Mouse (Mus musculus) neural tube, embryonic 12.5 days (tissue): Measurements from ENCODE around the gene Ppfia3. TPM values are rescaled to one million over a fixed set of nuclear protein-coding genes. Genes with fewer than 3 reads are reported as not detected.

Experiments
- ATAC-seq: fragments of 200-750 bp; cut with Nextera tagmentation; 2 replicates; pipeline ENCODE4 v1.8.0; 2017; ENCODE audit warnings: low read depth, mild to moderate bottlenecking, moderate TSS enrichment, moderate library complexity; ENCODE audit not compliant: low FRiP score
- H3K27ac ChIP-seq: fragments of 300-500 bp; sonication (generic); 2 replicates; pipeline ENCODE4 v1.5.1; 2016
- H3K27me3 ChIP-seq: fragments of 300-500 bp; sonication (generic); replicated peaks from 2 replicates; pipeline ENCODE4 v1.6.1; 2016; ENCODE audit warnings: mild to moderate bottlenecking
- H3K36me3 ChIP-seq: fragments of 300-500 bp; sonication (generic); 2 replicates; pipeline ENCODE4 v1.6.1; 2016; ENCODE audit warnings: mild to moderate bottlenecking
- H3K4me1 ChIP-seq: fragments of 300-500 bp; sonication (generic); 2 replicates; pipeline ENCODE4 v1.6.1; 2016
- H3K4me2 ChIP-seq: fragments of 300-500 bp; sonication (generic); replicated peaks from 2 replicates; pipeline ENCODE4 v1.6.1; 2016; ENCODE audit warnings: mild to moderate bottlenecking
- H3K4me3 ChIP-seq: fragments of 300-500 bp; sonication (generic); 2 replicates; pipeline ENCODE4 v1.5.1; 2016
- H3K9ac ChIP-seq: fragments of 300-500 bp; sonication (generic); 2 replicates; pipeline ENCODE4 v1.6.1; 2016; ENCODE audit warnings: mild to moderate bottlenecking
- H3K9me3 ChIP-seq: fragments of 300-500 bp; sonication (generic); 2 replicates; pipeline ENCODE4 v1.6.1; 2016; ENCODE audit warnings: mild to moderate bottlenecking
- WGBS: fragments of 180-500 bp; shearing (Covaris S2); methylation state at CpG from one replicate; pipeline ENCODE4 v1.1.7; 2016; 5-methylcytosine and 5-hydroxymethylcytosine counted together
- polyA plus RNA-seq: library from polyadenylated mRNA; unstranded; fragments of >200 nt; fragmentation: Nextera tagmentation; extraction: Ambion mirVana; gene quantifications from 2 replicates; pipeline ENCODE4 v1.2.1, GENCODE M21; 2016

The Ppfia3 gene
- polyA plus RNA-seq, 1 experiment from 2014 or later: 18.1 TPM

DNA sequence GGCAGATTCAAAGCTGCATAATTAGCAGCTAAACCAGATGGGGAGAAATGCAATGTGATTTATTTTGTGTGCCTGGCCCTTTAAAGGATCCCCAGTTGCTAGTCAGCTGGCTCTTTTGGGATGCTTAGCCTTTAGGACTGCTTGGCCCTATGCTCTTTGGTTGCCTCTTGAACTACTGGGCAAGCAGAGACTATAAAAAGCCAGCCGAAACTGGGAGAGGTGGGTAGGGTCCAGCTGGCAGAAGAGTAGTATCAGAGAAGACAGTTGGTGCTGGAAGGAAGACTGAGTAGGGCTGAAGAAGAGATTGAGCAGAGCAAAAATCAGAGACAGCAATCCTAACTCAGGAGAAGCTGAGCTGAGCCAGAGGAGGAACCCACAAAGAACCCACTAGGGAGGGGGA, 70.2 kb downstream of the Ppfia3 start:
- 73% methylated on average over 1 of the region's 1 CpGs for WGBS
- Histone ChIP-seq H3K4me3 (no peak overlapping the region), H3K36me3 (no peaks in the 10 kb centered on the region), H3K4me1 (no peaks in the 10 kb centered on the region), H3K4me2 (no peak overlapping the region), H3K27me3 (no peaks in the 10 kb centered on the region), H3K27ac (no peak overlapping the region), H3K9me3 (no peaks in the 10 kb centered on the region), H3K9ac (no peak overlapping the region)
- no peak for ATAC-seq

Other genes with a start within 250 kb of the Ppfia3 start
- gene Rps11, start 242.6 kb downstream of the Ppfia3 start, polyA plus RNA-seq: 1,089 and 1,117 TPM in 2 replicates
- 974 and 1,017 TPM in 2 replicates for gene Rpl13a, start 238.3 kb downstream of the Ppfia3 start, polyA plus RNA-seq
- gene Gm45713, start 230.8 kb downstream of the Ppfia3 start, polyA plus RNA-seq: not detected in 2 replicates
- gene Flt3l, start 230.6 kb downstream of the Ppfia3 start, polyA plus RNA-seq: 1.0 and 1.3 TPM in 2 replicates
- gene Pih1d1, start 212.7 kb downstream of the Ppfia3 start, polyA plus RNA-seq: 90.2 and 94.0 TPM in 2 replicates
- 37.8 and 42.4 TPM in 2 replicates for gene Aldh16a1, start 212.4 kb downstream of the Ppfia3 start, polyA plus RNA-seq
- 2.0 and 2.6 TPM in 2 replicates for gene Slc17a7, start 203.1 kb downstream of the Ppfia3 start, polyA plus RNA-seq
- gene Gfy, start 187.4 kb downstream of the Ppfia3 start, polyA plus RNA-seq: not detected in 2 replicates
- gene Pth2, start 186.0 kb downstream of the Ppfia3 start, polyA plus RNA-seq: not detected in 2 replicates
- 0.42 and 0.74 TPM in 2 replicates for gene Ccdc155, start 162.1 kb downstream of the Ppfia3 start, polyA plus RNA-seq
- 7.5 and 7.6 TPM in 2 replicates for gene Dkkl1, start 154.9 kb downstream of the Ppfia3 start, polyA plus RNA-seq
- 173 and 178 TPM in 2 replicates for gene Tead2, start 151.3 kb downstream of the Ppfia3 start, polyA plus RNA-seq
- 1.1 and 1.2 TPM in 2 replicates for gene Cd37, start 127.9 kb downstream of the Ppfia3 start, polyA plus RNA-seq
- 0.20 TPM in 1 of 2 replicates, not detected in the other for gene Slc6a16, start 125.9 kb downstream of the Ppfia3 start, polyA plus RNA-seq
- not detected in 2 replicates for gene Slc6a21, start 89.5 kb downstream of the Ppfia3 start, polyA plus RNA-seq
- gene Trpm4, start 33.2 kb downstream of the Ppfia3 start, polyA plus RNA-seq: 9.6 and 11.0 TPM in 2 replicates
- gene Hrc, start 31.7 kb downstream of the Ppfia3 start, polyA plus RNA-seq: 0.46 and 0.77 TPM in 2 replicates
- gene Lin7b, start 3.6 kb upstream of the Ppfia3 start, polyA plus RNA-seq: 3.5 TPM in 2 replicates
- gene Snrnp70, start 28.7 kb upstream of the Ppfia3 start, polyA plus RNA-seq: 269 and 286 TPM in 2 replicates
- not detected in 2 replicates for gene Kcna7, start 38.6 kb upstream of the Ppfia3 start, polyA plus RNA-seq
- 0.57 and 0.65 TPM in 2 replicates for gene Ntf5, start 46.7 kb upstream of the Ppfia3 start, polyA plus RNA-seq
- not detected in 2 replicates for gene Lhb, start 53.8 kb upstream of the Ppfia3 start, polyA plus RNA-seq
- gene Gys1, start 67.8 kb upstream of the Ppfia3 start, polyA plus RNA-seq: 31.8 and 32.7 TPM in 2 replicates
- gene Ruvbl2, start 71.1 kb upstream of the Ppfia3 start, polyA plus RNA-seq: 126 and 127 TPM in 2 replicates
- gene Ftl1, start 92.9 kb upstream of the Ppfia3 start, polyA plus RNA-seq: 5,746 and 6,117 TPM in 2 replicates
- 262 and 276 TPM in 2 replicates for gene Bax, start 99.9 kb upstream of the Ppfia3 start, polyA plus RNA-seq
- 0.41 and 0.60 TPM in 2 replicates for gene Tulp2, start 114.9 kb upstream of the Ppfia3 start, polyA plus RNA-seq
- not detected in 2 replicates for gene Gm45808, start 119.8 kb upstream of the Ppfia3 start, polyA plus RNA-seq
- gene Dhdh, start 121.8 kb upstream of the Ppfia3 start, polyA plus RNA-seq: 2.3 and 2.8 TPM in 2 replicates
- 118 and 119 TPM in 2 replicates for gene Nucb1, start 143.4 kb upstream of the Ppfia3 start, polyA plus RNA-seq
- 19.4 and 20.1 TPM in 2 replicates for gene Ppp1r15a, start 159.2 kb upstream of the Ppfia3 start, polyA plus RNA-seq
- gene Plekha4, start 159.3 kb upstream of the Ppfia3 start, polyA plus RNA-seq: 3.2 and 3.5 TPM in 2 replicates
- 0.26 and 0.43 TPM in 2 replicates for gene Hsd17b14, start 187.9 kb upstream of the Ppfia3 start, polyA plus RNA-seq
- gene Bcat2, start 203.1 kb upstream of the Ppfia3 start, polyA plus RNA-seq: 25.7 and 29.2 TPM in 2 replicates
- gene Fgf21, start 248.5 kb upstream of the Ppfia3 start, polyA plus RNA-seq: not detected in 2 replicates